Mouse (Mus musculus): ENCODE measurements at regions not wholly inside any gene's neighbourhood (a gene's known extent, or its start where the extent isn't known, plus 50 kb on each side); places are given as distances from the start of the nearest gene placed in this dataset.
A peak's percentile ranks its signal among the peaks of the same experiment; 100 is the strongest.

DNA sequence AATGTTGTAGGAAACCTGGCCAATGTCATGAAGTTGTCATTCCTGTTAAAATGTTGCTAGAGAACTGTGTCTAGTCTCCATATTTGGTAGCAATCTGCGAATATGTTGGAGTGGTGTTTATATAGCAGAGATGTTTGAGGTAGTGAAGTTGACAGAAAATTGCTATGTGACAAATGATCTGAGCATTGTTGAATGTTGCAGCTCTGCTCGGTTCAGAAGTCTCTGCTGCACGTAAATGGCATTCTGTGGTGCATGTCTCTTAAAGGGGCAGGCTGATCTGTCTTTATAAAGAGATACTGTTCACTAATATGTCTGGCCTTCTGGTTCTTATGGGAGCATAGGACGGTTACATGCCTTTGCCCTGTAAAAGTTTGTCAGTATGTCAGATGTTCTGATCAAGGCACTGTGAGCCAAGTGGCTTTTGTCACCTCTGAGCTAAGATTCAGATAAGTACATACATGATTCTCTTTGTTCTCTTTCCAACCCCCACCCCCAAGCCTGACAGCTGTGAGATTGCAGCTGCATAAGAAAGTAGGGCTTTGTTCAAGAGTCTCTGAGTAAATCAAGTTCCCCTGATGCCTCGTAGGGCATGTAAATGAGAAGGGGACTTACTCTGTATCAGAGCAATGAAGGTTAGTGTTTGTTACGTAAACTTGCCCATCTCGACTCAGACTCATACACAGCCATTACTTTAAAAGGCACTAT is 174.2 kb upstream of the Rgmb start:
- H3K27me3 ChIP-seq (ENCODE audit: low read depth, poor library complexity, severe bottlenecking) = no peaks in the 10 kb centered on the region
- H3K27ac ChIP-seq = no peak overlapping the region
- H3K4me1 ChIP-seq = no peaks in the 10 kb centered on the region
- H3K4me3 ChIP-seq = no peak overlapping the region
- H3K36me3 ChIP-seq = no peaks in the 10 kb centered on the region
- WGBS = 58% methylated on average over 7 of the region's 7 CpGs
- no peak for DNase-seq (ENCODE audit: low spot score)
- no peaks in the 10 kb centered on the region for H3K9me3 ChIP-seq (replicated peaks)

DNA sequence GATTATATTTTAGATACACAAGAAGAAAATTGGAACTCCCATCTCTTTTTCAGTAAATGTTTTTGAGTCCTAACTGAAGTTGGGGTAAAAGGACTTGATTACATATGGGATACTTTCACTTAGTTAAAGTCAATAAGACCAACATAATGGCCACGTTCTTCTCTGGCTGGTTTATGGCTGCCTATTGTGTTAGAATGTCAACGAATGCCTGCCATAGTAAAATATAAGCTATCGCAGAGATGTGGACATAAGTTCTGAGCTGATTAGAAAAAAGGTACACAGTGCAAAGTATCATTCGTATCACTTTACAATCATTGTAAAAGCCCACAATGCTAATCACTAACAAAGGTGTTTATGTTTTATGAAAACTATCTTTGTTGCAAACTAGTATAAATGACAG is 173.2 kb upstream of the Rgmb start:
- H3K9me3 ChIP-seq (replicated peaks) = no peaks in the 10 kb centered on the region
- H3K4me3 ChIP-seq = no peak overlapping the region
- H3K27ac ChIP-seq = no peak overlapping the region
- no peaks in the 10 kb centered on the region for H3K4me1 ChIP-seq
- H3K27me3 ChIP-seq (ENCODE audit: low read depth, poor library complexity, severe bottlenecking) = no peaks in the 10 kb centered on the region
- no peaks in the 10 kb centered on the region for H3K36me3 ChIP-seq
- no peak for DNase-seq (ENCODE audit: low spot score)
- 88% methylated on average over 4 of the region's 4 CpGs for WGBS

DNA sequence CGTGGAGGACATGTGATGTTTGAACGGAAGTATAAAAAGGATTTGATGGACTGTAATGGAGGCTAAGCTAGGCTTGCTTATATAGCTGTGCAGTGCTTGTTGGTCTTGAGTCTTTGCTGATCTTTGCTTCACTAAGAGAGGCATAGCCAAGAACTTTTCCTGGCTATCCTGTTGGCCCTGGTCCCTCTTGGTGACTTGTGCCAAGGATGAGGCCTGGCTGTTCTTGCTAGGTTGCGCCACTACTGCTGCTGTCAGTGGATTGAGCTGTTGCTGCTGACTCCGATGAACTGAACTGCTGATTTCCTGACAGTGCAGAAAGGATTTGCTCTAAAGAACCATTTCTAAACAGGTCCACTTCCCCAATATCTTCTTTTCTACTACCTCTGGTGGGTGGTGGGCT is 167.9 kb upstream of the Rgmb start:
- H3K4me1 ChIP-seq = peaks cover 4% of the 10 kb centered on the region; the same call in 1 of the 2 replicates
- 95% methylated on average over 4 of the region's 4 CpGs for WGBS

DNA sequence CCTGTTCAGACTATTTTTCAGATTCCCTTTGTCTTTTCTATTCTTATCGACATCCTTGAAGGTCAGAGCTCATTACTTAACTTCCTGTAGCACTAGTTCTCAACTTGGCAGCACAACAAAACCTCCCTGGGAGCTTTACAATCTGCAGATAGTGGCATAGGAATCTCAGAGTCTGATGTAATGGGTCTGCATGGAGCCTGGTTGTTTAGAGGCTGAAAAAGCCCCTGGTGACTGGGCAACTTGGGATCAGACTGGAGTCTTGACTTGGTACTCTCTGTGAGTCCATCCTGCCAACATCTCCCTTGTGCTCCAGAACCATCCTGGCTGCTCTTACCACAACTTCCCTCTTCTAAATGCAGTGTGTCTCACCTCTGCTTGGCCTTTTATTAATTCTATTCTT is 166.4 kb upstream of the Rgmb start:
- Histone ChIP-seq H3K36me3 (no peaks in the 10 kb centered on the region), H3K27me3 (ENCODE audit: low read depth, poor library complexity, severe bottlenecking) (no peaks in the 10 kb centered on the region), H3K9me3 (replicated peaks) (no peaks in the 10 kb centered on the region), H3K4me1 (peaks cover 8% of the 10 kb centered on the region; the same call in 1 of the 2 replicates), H3K27ac (no peak overlapping the region), H3K4me3 (no peak overlapping the region)
- 67% methylated on average over 1 of the region's 1 CpGs for WGBS
- DNase-seq (ENCODE audit: low spot score) = no peak

More for the DNA sequence above, 167.9 kb upstream of the Rgmb start:
- no peak for DNase-seq (ENCODE audit: low spot score)
- no peaks in the 10 kb centered on the region for H3K36me3 ChIP-seq
- no peak overlapping the region for H3K4me3 ChIP-seq
- H3K27me3 ChIP-seq (ENCODE audit: low read depth, poor library complexity, severe bottlenecking) = no peaks in the 10 kb centered on the region
- H3K9me3 ChIP-seq (replicated peaks) = no peaks in the 10 kb centered on the region
- no peak overlapping the region for H3K27ac ChIP-seq

DNA sequence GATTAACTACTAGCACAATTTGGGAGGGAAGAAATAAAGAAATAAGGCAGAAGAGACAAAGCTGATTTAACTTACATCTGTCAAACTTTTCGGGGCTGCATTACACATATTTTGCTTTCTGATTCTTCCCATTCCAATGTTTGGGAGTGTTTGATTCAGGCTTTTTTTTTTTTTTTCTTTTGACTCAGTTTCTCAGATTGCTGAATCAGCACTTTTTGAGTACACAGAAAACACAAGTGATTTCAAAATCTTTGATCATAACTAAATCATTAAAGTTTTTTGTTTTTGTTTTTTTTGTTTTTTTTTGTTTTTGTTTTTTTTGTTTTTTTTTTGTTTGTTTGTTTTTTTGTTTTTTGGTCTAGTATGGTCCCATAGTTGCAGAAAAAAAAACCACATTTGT is 164.7 kb upstream of the Rgmb start:
- H3K36me3 ChIP-seq = no peaks in the 10 kb centered on the region
- WGBS = 89% methylated on average over 1 of the region's 1 CpGs
- no peaks in the 10 kb centered on the region for H3K9me3 ChIP-seq (replicated peaks)
- H3K4me1 ChIP-seq = peaks cover 8% of the 10 kb centered on the region; the same call in 1 of the 2 replicates
- no peaks in the 10 kb centered on the region for H3K27me3 ChIP-seq (ENCODE audit: low read depth, poor library complexity, severe bottlenecking)
- DNase-seq (ENCODE audit: low spot score) = no peak
- no peak overlapping the region for H3K27ac ChIP-seq
- H3K4me3 ChIP-seq = no peak overlapping the region

DNA sequence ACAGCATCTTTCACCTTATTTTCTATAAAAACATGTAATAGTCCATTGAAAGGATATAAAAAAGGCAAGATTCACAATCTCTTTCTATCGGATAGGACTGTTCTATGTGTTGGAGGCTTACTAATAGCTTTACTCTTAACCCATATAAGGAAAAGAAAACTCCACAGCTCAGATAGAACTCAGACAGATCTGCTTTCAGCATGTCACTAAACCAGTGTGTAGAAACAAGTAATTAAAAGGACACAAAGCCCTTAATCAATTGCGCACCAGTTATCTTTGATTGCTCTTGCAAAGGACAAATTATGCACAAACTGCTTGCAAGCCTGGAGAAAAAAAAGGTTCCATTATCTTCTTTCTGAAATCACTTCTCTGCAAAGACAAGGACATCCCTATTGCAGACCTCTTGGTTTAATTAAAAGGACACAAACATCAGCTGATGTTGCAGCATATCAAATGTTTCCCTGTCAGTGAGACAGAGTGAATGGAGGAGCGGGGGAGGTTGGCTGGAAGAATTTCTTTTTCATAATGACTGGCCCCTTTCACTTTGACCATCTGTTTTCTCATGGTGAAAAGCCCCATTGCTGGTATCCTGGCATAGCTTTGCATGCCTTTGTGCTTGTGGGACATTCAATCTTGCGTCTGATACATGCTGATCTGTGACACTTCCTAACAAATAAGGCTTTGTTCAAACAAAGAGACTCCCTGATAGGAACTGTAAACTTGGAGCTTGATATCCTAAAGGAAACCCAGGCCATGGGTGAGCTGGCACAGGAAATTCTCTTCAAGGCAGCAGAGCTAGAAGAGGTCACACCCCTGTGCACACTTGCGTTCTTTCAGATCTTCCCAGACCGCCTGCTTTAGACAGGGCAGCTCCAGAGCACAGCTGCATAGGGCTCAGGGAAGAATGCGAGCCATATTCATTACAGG is 162.8 kb upstream of the Rgmb start:
- DNase-seq (ENCODE audit: low spot score) = no peak
- Histone ChIP-seq H3K27ac (peak overlapping the region; percentile 56; the same call in 1 of the 2 replicates), H3K9me3 (replicated peaks) (no peaks in the 10 kb centered on the region), H3K4me3 (no peak overlapping the region), H3K36me3 (no peaks in the 10 kb centered on the region), H3K4me1 (peaks cover 10% of the 10 kb centered on the region), H3K27me3 (ENCODE audit: low read depth, poor library complexity, severe bottlenecking) (no peaks in the 10 kb centered on the region)
- 51% methylated on average over 7 of the region's 7 CpGs for WGBS

DNA sequence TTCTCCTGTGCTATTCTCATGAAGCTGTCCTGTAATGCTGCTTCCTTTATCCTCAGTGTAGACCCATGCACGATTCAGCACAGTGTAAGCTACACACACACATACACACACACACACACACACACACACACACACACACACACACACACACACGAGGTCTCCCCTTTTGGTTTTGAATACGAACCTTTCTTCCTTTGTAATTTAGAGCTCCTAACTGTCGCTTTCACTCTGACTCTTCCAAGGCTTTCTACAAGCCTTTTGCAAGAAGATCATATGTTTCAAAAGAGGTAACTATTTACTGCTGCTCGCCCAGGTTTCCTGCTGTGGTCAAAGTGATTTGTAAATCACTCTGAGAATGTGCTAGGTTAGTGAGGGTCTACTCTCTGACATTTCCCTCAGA is 161.1 kb upstream of the Rgmb start:
- H3K9me3 ChIP-seq (replicated peaks) = no peaks in the 10 kb centered on the region
- H3K4me3 ChIP-seq = no peak overlapping the region
- peaks cover 10% of the 10 kb centered on the region for H3K4me1 ChIP-seq

DNA sequence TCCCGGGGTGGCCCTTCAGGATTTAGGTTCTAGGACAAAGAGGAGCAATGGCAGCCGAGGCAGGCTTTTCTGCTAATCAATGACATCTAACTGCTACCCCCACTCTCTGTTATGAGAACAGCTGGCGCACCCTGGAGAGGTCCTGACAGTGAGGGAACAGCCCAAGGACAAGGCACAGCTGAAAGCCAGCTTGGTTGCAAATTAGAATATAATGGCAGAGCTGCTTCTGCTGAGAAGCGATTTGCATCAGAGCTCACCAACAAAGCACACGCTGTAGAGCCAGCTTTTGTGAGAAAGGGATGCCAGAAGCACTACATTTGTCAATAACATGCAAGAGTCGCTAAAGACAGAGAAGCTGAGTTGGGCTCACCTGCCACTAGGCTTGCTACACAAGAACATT is 159.5 kb upstream of the Rgmb start:
- 30% methylated on average over 6 of the region's 6 CpGs for WGBS
- DNase-seq (ENCODE audit: low spot score) = no peak
- H3K4me1 ChIP-seq = peaks cover 10% of the 10 kb centered on the region
- no peaks in the 10 kb centered on the region for H3K36me3 ChIP-seq
- no peaks in the 10 kb centered on the region for H3K27me3 ChIP-seq (ENCODE audit: low read depth, poor library complexity, severe bottlenecking)
- H3K27ac ChIP-seq = no peak overlapping the region
- no peak overlapping the region for H3K4me3 ChIP-seq
- H3K9me3 ChIP-seq (replicated peaks) = no peaks in the 10 kb centered on the region

More for the DNA sequence above, 161.1 kb upstream of the Rgmb start:
- DNase-seq (ENCODE audit: low spot score) = no peak
- no peak overlapping the region for H3K27ac ChIP-seq
- WGBS = 58% methylated on average over 5 of the region's 5 CpGs
- H3K27me3 ChIP-seq (ENCODE audit: low read depth, poor library complexity, severe bottlenecking) = no peaks in the 10 kb centered on the region
- no peaks in the 10 kb centered on the region for H3K36me3 ChIP-seq

DNA sequence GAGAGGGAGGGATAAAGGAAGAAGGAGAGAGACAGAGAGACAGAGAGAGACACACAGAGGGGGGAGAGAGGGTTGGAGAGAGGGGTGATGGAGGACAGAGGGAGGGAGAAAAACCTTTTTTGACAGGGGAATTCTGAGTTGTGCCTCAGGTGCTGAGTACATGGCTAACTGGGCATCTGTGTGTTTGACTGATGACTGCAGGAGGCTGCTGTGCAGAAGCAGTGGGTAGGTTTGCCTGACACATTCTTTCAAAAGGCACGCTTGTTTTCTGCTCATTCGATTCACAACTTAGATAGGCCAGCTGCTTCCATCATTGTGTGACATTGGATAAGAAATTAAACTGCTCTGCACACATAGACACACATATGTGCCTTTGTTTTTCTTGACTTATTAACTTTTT is 150.7 kb upstream of the Rgmb start:
- no peak overlapping the region for H3K27ac ChIP-seq
- H3K27me3 ChIP-seq (ENCODE audit: low read depth, poor library complexity, severe bottlenecking) = no peaks in the 10 kb centered on the region
- H3K36me3 ChIP-seq = no peaks in the 10 kb centered on the region
- no peak for DNase-seq (ENCODE audit: low spot score)
- no peaks in the 10 kb centered on the region for H3K4me1 ChIP-seq
- H3K9me3 ChIP-seq (replicated peaks) = no peaks in the 10 kb centered on the region
- 88% methylated on average over 2 of the region's 2 CpGs for WGBS
- H3K4me3 ChIP-seq = no peak overlapping the region

DNA sequence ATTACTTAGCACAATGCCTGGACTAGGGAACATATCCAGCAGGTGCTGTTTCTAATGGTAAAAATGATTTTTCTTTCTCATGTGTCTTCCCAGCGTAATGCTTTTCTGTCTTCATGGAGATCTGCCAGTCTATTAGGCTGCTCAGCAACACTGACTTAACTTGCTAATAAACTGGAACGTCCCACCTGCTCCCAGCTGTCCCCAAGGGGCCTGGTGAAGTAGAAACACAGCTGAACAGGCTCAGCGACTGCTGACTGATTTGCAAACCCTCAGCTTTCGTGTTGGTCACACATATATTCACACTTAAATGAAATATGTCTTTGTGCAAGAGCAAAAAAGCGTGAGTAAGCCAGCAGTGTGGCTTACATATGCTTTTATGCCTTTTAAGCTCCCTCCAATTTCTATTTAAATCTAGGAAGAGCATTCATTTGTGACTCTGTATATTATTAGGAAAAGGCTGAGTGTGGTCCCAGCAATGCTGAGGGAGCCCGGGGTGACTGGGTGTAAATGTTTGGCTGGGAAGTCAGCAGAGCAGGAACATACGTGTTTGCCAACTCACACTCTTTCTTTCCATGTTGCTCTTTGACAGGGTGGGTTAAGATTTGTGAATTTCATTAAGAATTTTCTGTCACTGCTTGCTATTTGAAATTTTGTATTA is 146.7 kb upstream of the Rgmb start:
- Histone ChIP-seq H3K9me3 (replicated peaks) (no peaks in the 10 kb centered on the region), H3K4me1 (no peaks in the 10 kb centered on the region), H3K27ac (no peak overlapping the region), H3K36me3 (no peaks in the 10 kb centered on the region), H3K27me3 (ENCODE audit: low read depth, poor library complexity, severe bottlenecking) (no peaks in the 10 kb centered on the region), H3K4me3 (no peak overlapping the region)
- 72% methylated on average over 7 of the region's 7 CpGs for WGBS
- no peak for DNase-seq (ENCODE audit: low spot score)

DNA sequence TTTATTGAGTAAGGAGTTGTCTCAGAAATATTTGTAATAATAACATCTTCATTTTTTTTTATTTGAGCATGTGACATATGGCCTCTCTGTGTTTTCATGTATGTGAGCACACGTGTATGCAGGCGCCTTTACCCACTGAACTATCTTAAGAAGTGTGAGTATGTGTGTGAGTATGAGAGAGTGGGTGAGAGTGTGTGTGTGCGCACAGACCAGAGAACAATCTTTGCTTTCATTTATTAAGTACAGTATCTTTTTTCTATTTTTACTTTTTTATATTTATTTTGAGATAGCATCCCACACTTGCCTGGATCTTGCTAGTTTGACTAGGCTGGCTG is 140.5 kb upstream of the Rgmb start:
- H3K27me3 ChIP-seq (ENCODE audit: low read depth, poor library complexity, severe bottlenecking) = no peaks in the 10 kb centered on the region
- DNase-seq (ENCODE audit: low spot score) = no peak
- H3K4me1 ChIP-seq = no peaks in the 10 kb centered on the region
- no peak overlapping the region for H3K27ac ChIP-seq
- no peak overlapping the region for H3K4me3 ChIP-seq
- no peaks in the 10 kb centered on the region for H3K9me3 ChIP-seq (replicated peaks)
- 93% methylated on average over 3 of the region's 3 CpGs for WGBS
- H3K36me3 ChIP-seq = no peaks in the 10 kb centered on the region

DNA sequence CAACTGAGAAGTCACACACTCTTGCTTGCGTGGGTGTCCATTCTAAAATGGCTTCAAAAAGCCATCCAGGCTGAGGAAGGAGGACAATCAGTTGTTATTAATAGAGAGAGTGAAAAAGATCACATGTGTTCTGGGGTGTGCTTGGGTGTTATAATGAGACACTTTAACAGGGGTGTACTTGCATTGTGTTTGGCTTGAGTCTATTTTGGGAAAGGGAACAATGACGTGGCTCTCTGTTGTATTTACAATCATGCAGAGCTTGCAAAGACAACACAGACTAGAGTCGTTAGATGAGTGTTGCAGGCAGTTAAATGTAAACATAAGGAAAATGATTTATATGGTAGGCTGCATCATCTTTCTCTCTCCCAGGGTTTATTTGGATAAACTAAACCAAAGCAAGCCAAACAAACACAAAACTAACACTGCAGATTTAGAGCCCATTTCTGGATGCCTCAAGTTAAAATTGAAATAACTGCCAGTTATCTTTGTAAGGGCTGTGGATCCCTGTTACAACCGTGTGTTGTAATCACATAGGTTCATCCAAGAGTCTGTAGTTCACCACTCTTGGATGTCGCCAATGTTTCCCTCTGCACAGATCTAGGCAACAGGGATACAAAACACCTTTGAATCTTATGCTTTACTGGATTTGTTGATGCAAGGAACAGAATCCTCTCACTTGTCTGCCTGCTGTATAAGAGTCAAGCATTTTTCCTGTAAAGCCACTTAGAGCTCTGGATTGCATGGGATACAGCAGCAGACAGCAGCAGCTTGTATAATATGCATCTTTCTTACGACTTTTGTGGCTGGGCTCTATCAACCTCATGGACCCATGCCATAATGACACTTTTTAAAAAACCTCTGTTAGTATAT is 139.9 kb upstream of the Rgmb start:
- Histone ChIP-seq H3K36me3 (no peaks in the 10 kb centered on the region), H3K4me3 (no peak overlapping the region), H3K27ac (no peak overlapping the region), H3K4me1 (no peaks in the 10 kb centered on the region), H3K27me3 (ENCODE audit: low read depth, poor library complexity, severe bottlenecking) (no peaks in the 10 kb centered on the region), H3K9me3 (replicated peaks) (no peaks in the 10 kb centered on the region)
- 71% methylated on average over 6 of the region's 6 CpGs for WGBS
- no peak for DNase-seq (ENCODE audit: low spot score)

All from limb, embryonic 10.5 days (tissue).